Mouse (Mus musculus) embryo, embryonic 10 days (tissue): ENCODE measurements around the gene Rft1.

Experiments used
- DNase-seq: peaks from one replicate; pipeline ENCODE4 v3.0.0-alpha.2; 2015; ENCODE audit warnings: low spot score

Gene Rft1

DNA sequence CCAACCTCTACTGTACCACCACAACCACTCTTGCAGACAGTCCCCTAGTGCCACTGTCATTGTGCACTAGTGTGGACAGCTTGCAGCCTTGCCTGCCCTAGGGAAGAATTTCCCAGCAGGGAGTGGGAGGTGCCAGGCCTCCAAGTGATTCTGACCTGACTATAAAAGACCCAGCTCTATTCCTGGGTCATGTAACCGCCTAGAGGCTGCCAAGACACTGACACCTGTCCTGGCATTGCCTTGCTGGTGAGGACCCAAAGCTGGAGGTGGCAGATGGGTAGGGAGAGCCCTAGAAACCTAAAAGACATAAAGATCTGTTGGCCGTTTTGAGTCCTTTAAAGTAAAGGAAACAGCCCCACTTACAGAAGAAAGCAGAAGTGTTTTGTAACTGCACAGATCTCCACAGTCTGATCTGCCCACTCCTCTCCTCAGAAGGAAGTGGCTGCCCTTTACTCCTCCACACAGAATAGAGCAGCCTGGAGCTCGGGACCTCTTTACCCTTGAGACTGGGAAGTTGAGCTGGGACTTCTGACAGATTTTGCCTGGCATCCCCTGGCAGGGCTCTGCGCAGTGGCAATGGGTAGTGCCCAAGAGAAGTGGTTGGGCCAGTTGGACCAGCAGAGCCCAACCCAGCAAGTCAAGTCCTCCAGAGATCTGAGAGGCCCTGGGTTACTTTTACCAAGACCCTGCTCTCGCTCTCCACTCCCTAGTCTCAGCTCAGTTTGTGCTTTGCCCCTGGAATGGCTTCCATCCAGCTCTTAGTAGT, 23.2 kb upstream of the Rft1 start:
- DNase-seq, result no peak

DNA sequence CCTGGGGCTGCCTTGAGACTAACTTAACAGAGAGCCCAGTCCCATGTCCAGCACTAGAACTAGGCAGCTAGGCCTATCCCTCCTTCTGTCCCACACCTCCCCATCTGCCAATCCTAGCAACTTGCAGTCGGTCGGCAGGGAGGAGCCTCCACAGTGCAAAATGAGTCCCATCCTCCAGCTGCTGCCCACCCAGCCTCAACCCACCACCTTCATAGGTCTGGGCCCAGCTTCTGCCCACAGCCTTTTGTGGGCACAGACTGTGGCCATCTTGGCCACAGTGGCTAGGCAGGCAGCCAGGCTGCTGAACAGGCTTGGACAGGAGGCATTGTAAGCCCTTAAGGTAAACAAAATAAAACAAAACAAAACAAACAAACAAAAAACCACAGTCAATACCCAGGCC, 22.3 kb upstream of the Rft1 start:
- no peak for DNase-seq

DNA sequence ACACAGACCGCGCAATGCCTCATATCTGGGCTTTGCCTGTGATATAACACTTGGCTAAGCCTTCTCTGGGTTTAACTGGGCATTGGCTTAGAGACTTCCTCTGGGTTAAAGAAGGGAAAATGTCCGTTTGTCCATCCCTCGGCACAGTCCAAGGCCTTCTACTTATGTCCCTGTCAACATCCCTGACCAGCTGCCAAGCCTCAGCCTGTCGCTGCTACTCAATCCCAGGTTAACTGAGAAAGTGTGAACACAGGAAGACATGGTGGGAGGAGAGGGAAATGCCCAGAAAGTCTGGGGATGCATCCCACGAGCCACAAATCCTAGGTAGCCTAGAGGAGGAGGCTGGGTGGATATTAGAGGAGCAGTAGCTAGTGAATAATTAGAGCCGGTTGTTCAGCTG, 20.5 kb upstream of the Rft1 start:
- no peak for DNase-seq

DNA sequence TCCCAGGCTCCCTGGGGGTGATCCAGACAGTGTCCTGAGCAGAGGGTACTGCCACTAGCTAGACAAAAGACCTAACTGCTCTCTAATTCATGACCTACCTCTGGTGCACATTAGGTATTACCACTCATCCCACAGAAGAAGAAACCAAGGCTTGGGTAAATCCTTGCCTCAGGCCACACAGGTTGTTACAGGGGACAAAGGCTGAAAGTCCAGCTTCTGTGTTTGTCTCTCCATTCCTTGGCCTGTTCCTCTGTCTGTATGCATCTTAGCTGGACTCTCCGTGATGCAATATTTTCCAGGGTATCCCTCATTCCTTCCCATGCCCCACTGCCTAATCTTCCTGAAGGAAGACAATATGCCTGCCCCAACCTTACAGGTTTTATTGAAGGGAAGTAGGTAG, 19.7 kb upstream of the Rft1 start:
- DNase-seq, result no peak

DNA sequence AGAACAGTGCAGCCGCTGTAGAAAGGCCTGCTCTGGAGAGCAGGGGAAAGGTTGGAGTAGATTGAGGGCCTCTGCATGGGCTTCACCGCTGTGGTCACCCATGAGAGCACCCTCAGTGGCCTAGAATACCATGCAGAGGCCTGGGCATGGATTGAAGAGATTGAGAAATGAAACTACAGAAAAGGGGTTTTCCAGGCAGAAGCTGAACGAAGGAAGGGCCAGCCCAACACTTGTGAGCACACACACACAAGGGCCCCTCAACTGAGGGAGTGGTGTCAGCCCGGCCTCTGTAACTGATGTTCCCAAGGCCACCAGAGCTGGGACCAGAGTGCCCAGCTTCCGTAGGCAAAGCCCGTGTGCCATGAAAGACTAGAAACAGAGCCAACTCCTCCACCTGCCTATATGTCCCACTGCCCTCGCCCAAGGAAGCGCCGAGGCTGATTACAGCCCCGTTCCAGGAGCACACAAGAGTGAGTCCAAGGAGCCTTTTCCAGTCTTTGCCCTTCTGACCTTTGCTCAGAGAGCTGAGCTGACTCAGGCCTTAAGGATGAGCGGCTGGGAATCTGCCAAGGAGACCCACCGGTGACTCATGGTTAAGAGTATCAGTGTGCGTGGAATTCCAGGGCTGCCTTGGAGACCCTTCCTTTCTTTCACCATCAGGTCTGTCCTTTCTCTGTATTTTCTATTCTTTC, 18.8 kb upstream of the Rft1 start:
- no peak for DNase-seq

DNA sequence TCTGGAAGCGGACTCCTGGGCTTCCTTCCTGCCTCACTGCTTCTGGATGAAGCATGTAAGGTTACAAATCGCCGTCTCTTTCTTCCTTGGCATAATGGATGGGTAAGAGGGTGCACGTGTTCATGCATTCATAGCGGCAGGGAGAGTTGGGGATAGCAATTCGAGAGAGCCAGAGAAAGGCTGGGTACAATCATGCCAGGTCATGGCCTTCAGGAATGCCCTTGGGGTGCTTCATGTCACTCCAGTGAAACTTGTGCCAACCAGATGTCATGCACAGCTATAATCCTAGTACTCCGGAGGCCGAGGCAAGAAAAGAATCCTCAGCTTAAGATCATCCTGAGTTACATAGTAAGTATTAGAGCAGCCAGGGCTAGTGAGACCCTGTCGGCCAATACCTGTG, 17.7 kb upstream of the Rft1 start:
- DNase-seq, result no peak

DNA sequence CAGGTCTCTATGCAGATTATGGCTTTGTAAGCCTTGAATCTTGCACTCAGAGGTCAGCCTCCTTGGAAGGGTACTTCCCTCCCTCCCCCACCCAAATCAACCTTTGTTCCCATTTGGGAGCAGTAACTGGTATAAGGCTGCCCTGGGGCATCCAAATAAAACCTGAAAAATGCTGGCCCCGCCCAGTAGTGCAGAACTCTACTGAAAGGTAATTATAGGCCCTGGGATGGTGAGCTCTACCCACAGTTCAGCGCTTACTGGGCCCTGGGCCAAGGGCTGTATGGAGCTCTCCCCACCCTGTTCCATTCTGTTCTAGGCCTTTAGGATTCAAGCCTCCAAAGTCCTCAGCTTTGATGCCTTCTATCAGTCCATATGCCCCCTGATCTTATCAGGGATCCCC, 17.1 kb upstream of the Rft1 start:
- DNase-seq, result no peak

DNA sequence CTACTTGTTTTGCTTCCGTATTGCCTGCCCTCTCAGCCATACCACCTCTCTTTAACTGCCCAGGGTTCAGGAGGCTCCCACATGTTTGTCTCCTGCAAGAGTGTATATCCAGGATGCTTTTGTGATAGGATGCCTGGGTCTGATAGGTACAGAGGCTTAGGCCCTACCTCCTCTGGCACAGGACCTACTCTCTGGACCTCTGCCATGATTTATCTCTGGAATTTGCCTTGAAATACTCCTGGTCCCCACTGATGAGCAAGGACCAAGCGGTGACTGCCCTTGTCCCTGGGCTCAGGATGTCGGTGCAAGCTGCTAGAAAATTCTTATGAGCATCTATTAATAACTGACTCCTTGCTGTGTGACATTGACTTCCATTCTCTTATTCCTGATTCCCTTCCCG, 16.2 kb upstream of the Rft1 start:
- DNase-seq, result no peak

DNA sequence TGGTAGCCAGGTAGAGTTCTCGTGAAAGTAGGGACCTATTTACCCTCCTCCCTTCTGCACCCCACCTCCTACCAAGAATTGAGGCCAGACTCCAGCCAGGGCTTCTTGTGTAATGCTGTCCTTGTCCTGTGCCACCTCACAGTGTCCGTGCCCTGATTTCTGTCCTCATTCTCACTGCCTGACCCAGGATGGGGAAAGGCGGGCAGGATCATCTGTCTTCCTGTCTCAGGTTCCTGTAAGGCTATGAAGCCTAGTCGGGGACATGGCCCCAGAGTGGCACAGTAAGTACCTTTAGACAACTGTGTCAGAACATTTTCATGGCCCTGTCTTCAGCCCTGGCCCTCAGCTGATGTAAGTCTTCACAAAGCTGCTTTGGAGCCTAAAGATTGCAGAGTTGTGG, 15.5 kb upstream of the Rft1 start:
- no peak for DNase-seq

DNA sequence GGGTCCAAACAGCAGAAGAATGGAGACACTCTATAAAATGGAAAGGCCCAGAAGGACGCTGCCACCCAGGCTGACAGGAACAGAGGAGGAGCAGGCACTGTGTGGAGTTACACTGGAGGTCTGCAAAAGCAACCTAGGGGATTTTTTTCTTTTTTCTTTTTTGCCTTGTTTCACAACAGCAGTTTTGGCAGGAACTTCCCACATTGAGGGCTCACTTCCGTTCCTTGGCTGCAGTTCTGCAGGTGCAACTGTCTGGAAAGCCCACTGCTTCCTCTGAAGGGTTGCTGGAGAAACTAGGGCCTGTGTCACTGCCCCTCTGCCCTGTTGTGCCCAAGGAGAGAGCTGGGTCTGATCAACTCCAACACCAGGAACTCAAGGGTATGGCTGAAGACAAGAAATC, 12.4 kb upstream of the Rft1 start:
- DNase-seq, result no peak

DNA sequence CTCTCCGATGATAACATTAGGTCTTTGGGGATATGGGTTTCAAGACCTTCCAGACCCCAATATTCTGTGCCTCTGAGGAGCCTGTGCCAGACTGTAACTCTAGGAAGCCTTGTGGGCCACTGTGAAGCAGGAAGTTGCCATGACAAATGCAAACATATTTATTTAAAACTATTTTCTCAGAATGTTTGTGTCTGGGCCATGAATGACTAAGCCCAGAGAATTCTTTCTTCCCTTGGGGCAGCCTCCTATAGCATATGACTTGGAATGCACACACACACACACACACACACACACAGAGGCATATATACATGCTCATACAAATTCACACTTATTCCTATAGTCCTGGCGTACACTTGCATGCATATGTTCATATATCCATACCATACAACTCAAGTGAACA, 10.1 kb upstream of the Rft1 start:
- no peak for DNase-seq

DNA sequence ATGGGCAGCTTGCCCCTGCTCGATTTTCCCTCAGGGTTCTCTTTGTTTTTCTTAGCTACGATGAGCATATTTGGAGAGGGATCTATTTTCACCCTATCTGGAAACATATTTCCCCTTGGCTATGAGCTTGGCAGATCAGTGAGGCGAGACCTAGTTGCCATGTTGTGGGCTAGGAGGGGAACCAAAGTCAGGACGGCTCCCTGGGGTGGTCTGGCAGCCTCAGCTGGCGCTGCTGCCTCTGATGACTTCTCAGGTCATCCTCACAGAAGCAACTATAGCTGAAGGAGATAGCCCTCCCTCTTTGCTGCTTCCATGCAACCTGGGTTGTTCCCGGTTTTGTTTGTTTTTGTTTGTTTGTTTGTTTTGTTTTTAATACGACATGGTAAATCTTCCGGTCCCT, 9.1 kb upstream of the Rft1 start:
- no peak for DNase-seq

DNA sequence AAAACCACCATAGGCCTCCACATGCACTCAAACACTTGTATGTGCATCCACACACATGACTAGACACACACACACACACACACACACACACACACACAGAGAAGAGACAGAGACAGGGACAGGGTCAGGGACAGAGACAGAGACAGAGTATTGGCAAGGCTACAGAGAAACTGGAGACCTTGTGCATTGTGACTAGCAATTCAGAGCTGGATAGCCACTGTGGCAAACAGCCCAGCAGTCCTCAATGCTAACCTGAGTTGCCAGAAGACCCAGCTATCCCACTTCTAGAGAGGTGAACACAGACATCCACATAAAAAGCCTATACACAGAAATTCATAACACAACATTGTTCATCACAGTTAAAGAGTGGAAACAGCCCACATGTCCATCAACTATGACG, 7.7 kb upstream of the Rft1 start:
- DNase-seq, result no peak

DNA sequence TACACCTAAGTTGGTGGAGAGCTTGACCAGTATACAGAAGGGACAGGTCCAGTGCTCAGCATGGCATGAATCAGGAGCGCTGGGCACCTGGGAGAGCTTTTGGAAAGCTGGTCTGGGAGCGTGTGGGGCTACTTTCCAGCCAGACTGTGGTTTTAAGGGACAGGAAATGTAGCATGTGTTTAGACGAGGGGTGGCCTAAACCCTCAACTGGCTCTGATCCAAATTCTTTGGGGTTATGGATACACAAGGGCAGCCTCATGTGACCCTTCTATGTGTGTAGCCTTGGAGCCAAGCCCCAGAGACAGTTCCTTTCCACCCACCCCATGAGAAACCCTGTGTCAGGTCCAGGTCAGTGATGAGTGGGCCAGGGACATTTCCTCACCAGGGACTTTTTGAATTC, 5.7 kb upstream of the Rft1 start:
- DNase-seq, result no peak

DNA sequence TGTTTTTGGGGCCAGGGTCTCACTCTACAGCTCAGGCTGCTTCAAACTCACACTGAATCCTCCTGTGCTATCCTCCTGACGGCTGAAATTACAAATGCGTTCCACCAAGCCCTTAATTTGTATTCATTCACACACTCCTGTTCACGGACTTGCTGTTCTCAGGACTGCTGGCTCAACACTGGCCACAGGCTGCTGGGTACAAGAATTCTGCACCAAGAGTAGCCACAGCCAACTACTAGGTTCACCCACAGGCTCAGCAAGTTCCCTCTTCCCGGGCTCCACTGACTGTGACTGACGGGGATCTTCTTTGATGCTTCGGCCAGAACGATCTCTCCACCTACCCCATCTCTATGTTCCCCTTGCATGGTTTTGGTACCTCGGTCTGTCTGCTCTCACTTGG, 4.4 kb upstream of the Rft1 start:
- DNase-seq, result no peak

DNA sequence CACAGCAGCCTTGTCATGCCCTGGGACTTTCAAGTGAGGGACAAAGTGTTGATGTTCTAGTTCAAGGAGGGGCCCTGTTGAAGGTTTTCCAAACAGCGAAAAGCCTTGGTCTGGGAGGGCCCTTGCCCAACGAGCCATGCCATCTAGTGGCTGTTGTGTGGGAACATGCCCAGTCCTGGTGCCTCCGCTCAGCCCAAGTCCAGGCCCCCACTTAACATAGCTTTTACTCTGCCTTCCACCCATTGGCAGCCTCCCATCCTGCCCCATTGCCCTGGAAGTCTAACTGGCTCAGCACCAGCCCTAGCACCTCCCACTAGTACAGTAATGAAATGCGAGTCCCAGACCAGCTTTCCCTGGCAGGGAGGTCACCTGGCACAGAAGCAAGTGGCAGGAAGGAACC, 3.2 kb upstream of the Rft1 start:
- peak; percentile 25 for DNase-seq

DNA sequence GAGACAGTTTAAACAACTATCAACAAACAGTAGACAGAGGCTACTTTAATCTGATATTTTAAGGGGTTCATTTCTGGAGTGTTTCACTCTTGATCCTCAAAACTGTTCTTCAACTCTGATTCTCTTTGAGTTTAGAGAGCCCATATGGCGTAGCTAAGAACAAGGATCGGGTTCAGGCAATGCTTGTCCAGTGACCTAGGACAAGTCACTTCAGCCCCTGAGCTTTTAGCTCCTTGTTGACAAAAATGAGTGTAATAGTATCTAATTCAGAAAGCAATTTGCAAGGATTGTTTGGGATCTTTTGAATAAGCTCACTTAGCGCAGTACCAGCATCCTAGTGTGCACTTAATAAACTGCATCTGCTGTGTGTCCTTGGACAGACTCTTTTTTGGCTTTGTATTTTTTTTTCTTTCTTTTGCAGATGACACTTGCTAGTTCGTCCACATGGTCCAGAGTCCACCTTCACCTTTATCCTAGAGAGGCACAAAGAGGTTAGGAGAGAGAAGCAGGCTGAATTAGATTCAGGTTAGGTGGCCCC, 600 bp downstream of the Rft1 start:
- no peak for DNase-seq

DNA sequence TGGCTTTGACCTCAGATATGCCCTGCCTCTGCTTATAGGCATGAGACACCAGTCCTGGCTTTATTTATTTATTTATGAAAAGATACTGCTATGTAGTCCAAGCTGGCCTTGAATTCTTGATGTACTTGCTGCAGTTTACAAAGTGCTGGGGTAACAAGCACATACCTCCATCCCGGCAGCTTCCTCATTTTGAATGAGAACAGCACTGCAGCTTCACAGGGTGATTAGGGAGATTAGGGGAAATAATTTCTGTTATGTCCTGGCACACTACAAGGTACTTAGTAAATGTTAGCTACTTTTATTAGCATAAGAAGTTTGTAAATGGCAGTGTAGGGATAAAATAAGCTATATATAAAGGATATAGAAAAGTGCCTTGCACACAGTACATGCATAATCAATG, 1.4 kb downstream of the Rft1 start:
- no peak for DNase-seq

DNA sequence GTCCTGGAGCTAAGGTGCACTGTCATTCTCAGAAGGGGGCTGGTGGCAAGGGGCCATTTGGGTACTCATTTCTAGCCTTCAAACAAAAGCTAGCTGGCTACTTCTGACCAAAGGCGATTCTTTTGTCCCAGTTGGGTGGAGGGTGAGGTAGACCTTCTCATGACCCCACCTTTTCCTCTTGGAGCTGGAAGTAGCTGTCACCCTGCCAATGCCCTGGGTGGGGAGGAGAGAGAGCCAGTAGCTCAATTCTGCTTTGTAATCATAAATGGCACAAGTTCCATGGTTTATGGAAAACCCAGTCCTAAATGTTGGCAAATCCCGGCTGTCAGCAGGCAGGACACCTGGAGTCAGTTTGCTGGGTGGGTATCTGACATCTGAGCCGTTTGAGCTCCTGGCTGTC, 11.9 kb downstream of the Rft1 start:
- DNase-seq, result no peak

DNA sequence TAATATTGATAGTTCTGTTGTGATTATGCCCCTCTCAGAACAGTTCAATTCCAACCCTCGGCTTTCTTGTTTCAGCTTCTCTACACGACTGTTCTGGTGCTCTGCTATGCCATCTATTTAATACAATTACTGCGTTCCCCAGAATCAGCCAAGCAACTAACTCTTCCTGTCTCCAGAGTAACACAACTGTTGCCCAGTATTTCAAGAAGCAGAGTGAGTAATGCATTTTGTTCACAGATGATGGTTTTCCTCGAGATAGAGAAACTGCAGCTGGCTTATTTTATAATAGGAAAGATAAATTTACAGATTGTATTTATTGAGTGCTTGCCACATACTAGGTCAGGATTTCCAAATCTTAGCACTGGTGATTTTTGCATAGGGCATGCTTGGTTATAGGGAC, 12.4 kb downstream of the Rft1 start:
- DNase-seq, result no peak

DNA sequence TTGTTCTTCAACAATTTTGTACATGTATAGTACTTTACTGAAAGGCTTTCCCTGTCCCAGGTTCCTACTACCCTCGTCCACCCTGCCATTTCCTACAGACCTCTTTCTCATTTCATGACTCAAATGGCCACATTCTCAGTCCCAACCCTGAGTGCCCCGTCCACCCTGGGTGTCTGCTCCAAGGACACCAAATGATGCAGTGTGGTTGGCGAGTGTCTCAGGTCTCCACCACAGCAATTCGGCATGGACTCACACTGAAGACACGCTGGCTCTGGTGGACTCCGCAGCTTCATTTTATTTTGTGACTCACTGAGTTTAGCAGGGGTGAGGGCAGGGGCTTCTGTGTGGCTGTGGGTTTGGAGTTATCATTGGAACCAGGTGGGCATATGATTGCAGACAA, 16.0 kb downstream of the Rft1 start:
- no peak for DNase-seq

DNA sequence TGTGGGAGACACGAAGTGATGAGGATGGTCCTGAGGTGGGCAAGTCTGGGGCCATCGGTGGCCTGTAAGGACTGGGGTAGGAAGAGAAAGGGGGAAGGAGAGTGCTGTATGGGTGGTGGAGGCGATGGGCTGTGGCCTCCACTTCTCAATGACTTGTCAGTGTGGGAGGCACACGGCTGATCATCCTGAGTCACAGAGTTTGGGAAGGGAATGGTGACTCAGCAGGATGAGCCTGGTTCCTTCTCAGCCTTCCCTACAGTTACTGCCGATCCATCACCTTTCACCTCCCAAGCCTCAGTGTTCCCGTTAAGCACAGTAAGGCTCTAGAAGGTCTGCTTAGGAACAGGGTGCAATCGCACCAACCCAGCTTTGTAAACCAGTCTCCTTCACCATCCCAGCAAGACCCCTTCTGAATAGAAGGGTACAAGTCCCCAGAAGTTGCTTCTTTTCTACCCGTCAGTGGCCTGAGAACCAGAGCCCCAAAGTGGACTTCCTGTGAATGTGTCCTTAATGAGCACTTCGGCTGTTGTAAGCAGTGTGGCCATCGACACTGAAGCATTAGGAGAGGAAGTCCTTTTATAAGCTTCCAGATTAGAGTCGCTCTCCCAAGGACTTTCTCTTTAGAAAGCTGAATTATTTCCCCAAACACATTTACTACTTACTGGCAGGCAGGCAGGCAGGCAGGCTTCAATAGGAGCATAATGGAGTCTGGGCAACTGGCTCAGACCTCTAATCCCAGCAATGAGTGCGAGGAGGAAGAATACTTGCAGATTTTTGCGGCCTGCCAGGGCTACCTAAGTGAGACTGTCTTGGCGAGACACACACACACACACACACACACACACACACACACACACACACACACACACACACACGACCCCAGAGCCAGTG, 17.2 kb downstream of the Rft1 start:
- no peak for DNase-seq

DNA sequence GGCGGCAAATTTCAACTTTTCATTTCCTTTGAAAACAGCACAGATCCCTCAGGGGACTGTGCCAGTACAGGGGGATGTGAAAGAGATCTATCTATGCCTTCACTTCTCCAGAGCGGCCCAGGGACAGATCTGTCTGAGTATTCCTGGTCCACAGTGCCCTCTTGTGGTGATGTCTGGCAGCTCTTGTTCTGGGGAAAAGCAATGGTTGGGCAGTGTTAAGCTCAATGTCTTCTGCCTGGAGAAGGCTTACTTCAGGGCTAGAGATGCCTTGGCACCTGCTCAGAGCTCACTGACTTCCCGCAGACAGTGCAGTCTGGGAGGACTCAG, 17.8 kb downstream of the Rft1 start:
- peak; percentile 92 for DNase-seq
